Mouse (Mus musculus) limb, embryonic 10.5 days (tissue): ENCODE data around the gene Chuk. TPM values are rescaled to one million over a fixed set of nuclear protein-coding genes. Genes with fewer than 3 reads are reported as not detected.
"Not testable (repeated sequence)": the region's sequence is repeated elsewhere in the genome, so short reads cannot be mapped to it uniquely, and the experiment has no call there.

Experiments used
- DNase-seq: peaks from one replicate; pipeline ENCODE4 v3.0.0-alpha.2; 2017; ENCODE audit warnings: low spot score
- H3K27ac ChIP-seq: fragments of 300-500 bp; sonication (generic); 2 replicates; pipeline ENCODE4 v1.5.1; 2016; ENCODE audit warnings: mild to moderate bottlenecking
- H3K27me3 ChIP-seq: fragments of 300-500 bp; sonication (generic); 2 replicates; pipeline ENCODE4 v1.6.1; 2016; ENCODE audit warnings: low read depth, mild to moderate bottlenecking; ENCODE audit not compliant: poor library complexity, severe bottlenecking
- H3K36me3 ChIP-seq: fragments of 300-500 bp; sonication (generic); 2 replicates; pipeline ENCODE4 v1.6.1; 2016; ENCODE audit warnings: mild to moderate bottlenecking, moderate library complexity
- H3K4me1 ChIP-seq: fragments of 300-500 bp; sonication (generic); 2 replicates; pipeline ENCODE4 v1.6.1; 2016
- H3K4me3 ChIP-seq: fragments of 300-500 bp; sonication (generic); 2 replicates; pipeline ENCODE4 v1.5.1; 2016; ENCODE audit warnings: mild to moderate bottlenecking, moderate library complexity
- H3K9me3 ChIP-seq: fragments of 300-500 bp; sonication (generic); replicated peaks from 2 replicates; pipeline ENCODE4 v1.6.1; 2016; ENCODE audit warnings: mild to moderate bottlenecking
- WGBS: fragments of 180-500 bp; shearing (Covaris S2); methylation state at CpG from one replicate; pipeline ENCODE4 v1.1.7; 2016; 5-methylcytosine and 5-hydroxymethylcytosine counted together
- polyA plus RNA-seq: library from polyadenylated mRNA; unstranded; fragments of >200 nt; fragmentation: Nextera tagmentation; extraction: Ambion mirVana; gene quantifications from 2 replicates; pipeline ENCODE4 v1.2.1, GENCODE M21; 2016

Gene Chuk
- polyA plus RNA-seq, 1 experiment from 2014 or later: 48.2 TPM

DNA sequence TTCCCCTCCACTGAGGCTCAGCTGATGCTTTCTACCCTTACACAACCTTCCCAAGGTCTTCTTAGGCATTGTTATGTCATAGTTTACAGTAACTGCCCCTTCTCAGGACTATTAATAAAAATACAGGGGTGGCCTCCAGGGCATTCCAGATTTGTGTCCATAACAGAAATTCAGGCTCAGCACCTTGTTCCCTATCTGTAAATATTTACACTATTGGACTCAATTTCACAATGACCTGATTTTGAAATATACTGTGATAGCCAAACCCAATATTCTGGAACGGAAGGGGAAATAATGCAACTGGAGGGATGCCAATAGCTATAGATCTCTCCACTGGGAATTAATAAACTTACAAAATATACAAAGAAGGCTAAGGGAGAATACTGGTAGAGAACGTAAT lies 21.3 kb upstream of the Chuk start:
- H3K27me3 ChIP-seq: no peaks in the 10 kb centered on the region
- no peaks in the 10 kb centered on the region for H3K9me3 ChIP-seq
- no peaks in the 10 kb centered on the region for H3K4me1 ChIP-seq
- no peak overlapping the region for H3K27ac ChIP-seq
- H3K4me3 ChIP-seq: no peak overlapping the region
- 95% methylated on average over 2 of the region's 2 CpGs for WGBS
- no peak for DNase-seq
- peaks cover 90% of the 10 kb centered on the region for H3K36me3 ChIP-seq

DNA sequence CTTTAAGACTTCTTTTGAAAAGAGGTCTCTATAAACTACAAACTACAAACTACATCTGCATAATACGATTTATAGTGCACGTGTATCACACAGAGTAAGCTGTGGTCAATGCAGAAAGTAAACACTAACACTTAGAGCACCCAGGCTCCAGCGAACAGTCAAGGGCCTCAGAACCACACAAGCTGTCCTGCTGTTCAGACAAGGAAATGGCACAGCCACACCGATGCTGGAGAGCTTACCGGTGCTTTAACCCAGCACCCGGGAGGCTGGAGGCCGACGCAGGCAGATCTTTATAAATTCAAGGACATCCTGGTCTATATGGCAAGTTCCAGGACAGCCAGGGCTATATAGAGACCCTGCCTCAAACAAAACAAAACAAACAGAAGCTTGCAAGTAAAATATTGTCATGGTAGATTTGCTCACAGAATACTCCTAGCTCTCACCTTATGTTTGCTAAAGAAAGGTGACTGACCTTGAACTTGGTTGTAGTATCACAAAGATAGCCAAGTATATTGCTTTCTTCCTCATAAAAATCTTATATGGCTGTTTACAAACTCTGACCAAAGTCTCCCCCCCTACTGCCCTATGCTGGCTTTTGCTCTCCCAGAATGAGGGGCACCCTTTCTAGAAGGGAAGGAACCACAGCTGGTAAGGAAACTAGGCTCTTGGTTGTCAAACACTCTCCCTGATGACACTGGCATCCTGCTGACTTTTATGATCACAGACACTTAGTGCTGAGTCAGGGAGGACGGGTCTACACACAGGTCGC lies 20.6 kb upstream of the Chuk start:
- DNase-seq: no peak
- WGBS: 94% methylated on average over 10 of the region's 10 CpGs
- peaks cover 93% of the 10 kb centered on the region for H3K36me3 ChIP-seq
- H3K27me3 ChIP-seq: no peaks in the 10 kb centered on the region
- no peak overlapping the region for H3K27ac ChIP-seq
- no peaks in the 10 kb centered on the region for H3K4me1 ChIP-seq
- no peak overlapping the region for H3K4me3 ChIP-seq
- no peaks in the 10 kb centered on the region for H3K9me3 ChIP-seq

DNA sequence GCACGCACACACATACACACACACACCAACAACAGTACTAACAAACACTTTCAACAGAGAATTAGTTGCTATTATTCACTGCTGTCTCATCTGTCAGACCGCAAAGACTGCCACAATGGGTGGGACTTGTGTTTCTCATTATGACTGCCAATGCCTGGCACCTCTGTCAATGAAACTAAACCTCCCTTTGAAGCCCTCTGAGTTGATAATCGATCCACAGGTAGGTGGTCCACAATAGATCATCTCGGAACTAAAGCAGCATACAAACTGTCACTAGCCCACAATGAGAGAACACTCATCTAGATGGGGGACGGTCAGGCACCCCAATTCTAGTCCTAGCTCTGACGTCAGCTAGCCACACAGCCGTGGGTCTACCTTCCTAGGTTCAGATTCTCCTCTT lies 13.9 kb upstream of the Chuk start:
- H3K9me3 ChIP-seq: no peaks in the 10 kb centered on the region
- H3K4me3 ChIP-seq: no peak overlapping the region
- H3K36me3 ChIP-seq: peaks cover 97% of the 10 kb centered on the region
- H3K27me3 ChIP-seq: no peaks in the 10 kb centered on the region
- 92% methylated on average over 7 of the region's 7 CpGs for WGBS
- H3K27ac ChIP-seq: no peak overlapping the region
- H3K4me1 ChIP-seq: no peaks in the 10 kb centered on the region
- DNase-seq: no peak

DNA sequence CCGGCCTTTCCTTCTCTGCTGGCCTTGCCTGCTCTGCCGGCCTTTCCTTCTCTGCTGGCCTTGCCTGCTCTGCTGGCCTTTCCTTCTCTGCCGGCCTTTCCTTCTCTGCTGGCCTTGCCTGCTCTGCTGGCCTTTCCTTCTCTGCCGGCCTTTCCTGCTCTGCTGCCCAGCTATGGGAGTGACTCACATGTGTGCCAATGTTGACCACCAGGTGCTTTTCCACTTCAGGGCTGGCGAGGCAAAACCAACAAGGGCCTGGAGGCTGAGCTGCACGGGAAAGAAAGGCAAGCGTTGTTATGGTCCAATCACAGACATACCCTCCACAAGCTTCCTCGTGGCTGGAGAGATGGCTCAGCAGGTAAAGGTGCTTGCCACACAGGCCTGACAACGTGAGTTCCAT lies 13.4 kb upstream of the Chuk start:
- not testable (repeated sequence) for DNase-seq, H3K4me3 ChIP-seq, H3K27me3 ChIP-seq

DNA sequence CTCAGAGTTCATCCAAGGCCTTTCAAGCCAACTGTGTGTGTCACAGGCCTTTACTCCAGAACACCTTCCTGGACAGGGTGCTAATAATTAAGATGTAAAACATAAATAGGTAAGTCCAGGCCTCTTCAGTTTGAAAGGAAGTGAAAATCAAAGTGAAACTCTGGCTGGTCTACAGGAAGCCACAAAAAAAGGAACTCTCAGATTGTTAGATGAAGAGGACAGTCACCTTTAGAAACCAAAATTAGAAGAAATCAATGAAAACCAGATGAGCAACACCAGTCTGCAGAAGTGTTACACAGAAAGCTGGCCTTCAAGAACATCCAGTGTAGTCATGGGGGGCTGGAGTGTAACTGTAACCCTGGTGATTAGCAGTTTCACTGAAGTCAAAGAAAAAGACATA lies 10.5 kb upstream of the Chuk start:
- Histone ChIP-seq H3K4me3 (no peak overlapping the region), H3K27ac (no peak overlapping the region), H3K4me1 (no peaks in the 10 kb centered on the region), H3K27me3 (no peaks in the 10 kb centered on the region), H3K9me3 (no peaks in the 10 kb centered on the region), H3K36me3 (peaks cover 92% of the 10 kb centered on the region)
- DNase-seq: no peak

More for the DNA sequence above, 13.4 kb upstream of the Chuk start:
- H3K4me1 ChIP-seq, H3K27ac ChIP-seq, H3K9me3 ChIP-seq: not testable (repeated sequence)
- peaks cover 97% of the 10 kb centered on the region for H3K36me3 ChIP-seq
- 94% methylated on average over 9 of the region's 9 CpGs for WGBS

DNA sequence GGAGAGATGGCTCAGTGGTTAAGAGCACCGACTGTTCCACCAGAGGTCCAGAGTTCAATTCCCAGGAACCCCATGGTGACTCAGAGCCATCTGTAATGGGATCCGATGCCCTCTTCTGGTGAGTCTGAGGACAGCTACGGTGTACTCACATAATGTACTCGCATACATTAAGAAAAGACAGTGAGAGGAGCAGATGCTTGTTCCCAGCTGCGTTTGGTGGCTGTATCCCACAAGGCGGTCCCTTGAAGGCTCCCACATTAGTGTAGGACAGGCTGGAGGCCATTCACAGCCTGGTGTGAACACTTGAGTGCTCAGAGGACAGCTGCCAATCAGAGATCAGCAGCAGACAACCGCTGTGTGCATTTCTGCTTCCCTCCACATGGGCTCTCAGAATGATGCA lies 4.4 kb upstream of the Chuk start:
- WGBS: 69% methylated on average over 7 of the region's 7 CpGs
- no peaks in the 10 kb centered on the region for H3K9me3 ChIP-seq
- DNase-seq: no peak
- H3K4me1 ChIP-seq: peaks cover 7% of the 10 kb centered on the region
- peaks cover 71% of the 10 kb centered on the region for H3K36me3 ChIP-seq
- no peaks in the 10 kb centered on the region for H3K27me3 ChIP-seq
- H3K4me3 ChIP-seq: no peak overlapping the region
- H3K27ac ChIP-seq: no peak overlapping the region

DNA sequence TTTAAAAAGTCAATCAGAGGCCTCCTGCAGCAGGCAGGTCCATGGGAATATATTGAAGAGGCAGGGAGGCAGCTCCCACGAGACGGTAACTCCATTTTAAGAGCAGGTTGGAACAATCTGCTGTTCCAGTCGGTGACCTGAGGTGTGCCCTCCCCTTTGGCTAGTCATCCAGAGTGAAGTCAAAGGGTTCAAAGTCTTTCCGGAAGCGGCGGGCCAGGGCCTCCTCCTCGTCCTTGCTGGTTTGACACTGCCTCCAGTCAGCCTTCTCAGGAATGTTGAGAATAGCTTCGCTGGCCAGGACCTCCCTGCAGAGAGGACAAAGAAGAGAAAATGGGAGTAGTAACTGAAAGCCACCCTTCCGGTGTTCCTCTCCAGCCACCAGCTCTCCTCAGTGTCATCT lies 3.1 kb upstream of the Chuk start:
- WGBS: 93% methylated on average over 9 of the region's 9 CpGs
- H3K9me3 ChIP-seq: no peaks in the 10 kb centered on the region
- peaks cover 61% of the 10 kb centered on the region for H3K36me3 ChIP-seq
- H3K4me1 ChIP-seq: peaks cover 14% of the 10 kb centered on the region
- no peaks in the 10 kb centered on the region for H3K27me3 ChIP-seq
- DNase-seq: no peak
- no peak overlapping the region for H3K27ac ChIP-seq
- no peak overlapping the region for H3K4me3 ChIP-seq

DNA sequence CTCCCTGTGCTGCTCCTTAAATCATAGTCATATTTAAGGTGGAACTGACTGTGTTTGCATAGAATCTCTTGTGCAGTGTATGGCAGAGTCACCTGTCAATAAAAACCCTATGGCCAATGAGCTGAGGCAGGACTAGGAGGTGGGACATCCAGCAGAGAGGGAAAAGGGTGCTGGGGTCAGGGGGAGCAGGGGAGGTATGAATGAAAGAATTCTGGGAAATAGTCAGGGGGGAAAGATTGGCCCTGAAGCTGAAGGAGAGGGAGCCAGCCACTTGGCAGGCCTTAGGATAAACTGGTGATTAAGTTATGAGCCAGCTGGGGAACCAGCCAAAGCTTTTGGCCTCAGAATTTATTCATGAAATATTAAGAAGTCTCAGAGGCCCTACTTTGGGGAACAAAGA lies 1.7 kb upstream of the Chuk start:
- Histone ChIP-seq H3K4me3 (no peak overlapping the region), H3K4me1 (peaks cover 14% of the 10 kb centered on the region), H3K27ac (no peak overlapping the region), H3K36me3 (peaks cover 49% of the 10 kb centered on the region), H3K9me3 (no peaks in the 10 kb centered on the region), H3K27me3 (no peaks in the 10 kb centered on the region)
- DNase-seq: no peak

DNA sequence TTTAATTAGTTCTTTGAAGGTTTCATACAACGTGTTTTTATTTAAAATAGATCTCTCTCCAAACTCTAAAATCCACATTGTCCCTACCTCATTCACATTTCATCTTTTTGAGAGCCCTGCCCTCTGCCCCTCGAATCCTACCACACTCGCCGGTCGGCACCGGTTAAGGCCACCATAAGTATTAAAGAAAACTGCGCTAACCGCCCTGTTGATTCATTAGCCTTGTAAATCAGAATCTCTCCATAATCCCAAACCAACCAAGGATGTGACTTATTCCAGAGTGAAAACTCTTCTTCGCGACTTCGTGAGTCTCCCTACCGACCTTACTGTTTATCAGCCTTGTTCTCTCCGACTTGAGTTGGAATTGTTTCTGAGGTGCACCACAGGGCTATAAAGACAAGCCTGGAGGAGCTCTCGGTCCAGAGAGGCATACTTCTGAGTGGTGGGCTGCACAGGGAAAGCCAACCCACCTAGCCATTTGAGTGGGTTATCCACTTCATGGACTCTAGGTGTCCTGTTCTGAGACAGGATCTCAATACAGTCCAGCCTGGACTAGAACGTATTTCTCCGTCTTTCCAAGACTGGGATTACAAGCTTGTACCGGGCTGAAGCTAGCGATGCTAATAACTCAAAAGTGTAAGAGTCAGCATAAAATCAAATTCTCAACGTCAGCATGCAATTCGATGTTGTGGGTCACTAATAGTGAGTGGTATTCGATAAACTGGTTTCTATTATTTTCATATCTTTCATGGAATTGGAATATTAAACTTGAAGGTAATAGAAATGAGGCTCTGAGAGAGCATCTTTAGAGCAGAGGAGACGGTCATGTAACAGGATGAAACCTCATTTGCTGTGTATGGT lies 611 bp upstream of the Chuk start:
- H3K4me3 ChIP-seq: peak overlapping the region; percentile 99
- H3K27ac ChIP-seq: peak overlapping the region; percentile 94
- peaks cover 14% of the 10 kb centered on the region for H3K4me1 ChIP-seq
- no peaks in the 10 kb centered on the region for H3K9me3 ChIP-seq
- H3K36me3 ChIP-seq: peaks cover 40% of the 10 kb centered on the region
- WGBS: 30% methylated on average over 22 of the region's 22 CpGs
- H3K27me3 ChIP-seq: no peaks in the 10 kb centered on the region
- peak; percentile 47 for DNase-seq

DNA sequence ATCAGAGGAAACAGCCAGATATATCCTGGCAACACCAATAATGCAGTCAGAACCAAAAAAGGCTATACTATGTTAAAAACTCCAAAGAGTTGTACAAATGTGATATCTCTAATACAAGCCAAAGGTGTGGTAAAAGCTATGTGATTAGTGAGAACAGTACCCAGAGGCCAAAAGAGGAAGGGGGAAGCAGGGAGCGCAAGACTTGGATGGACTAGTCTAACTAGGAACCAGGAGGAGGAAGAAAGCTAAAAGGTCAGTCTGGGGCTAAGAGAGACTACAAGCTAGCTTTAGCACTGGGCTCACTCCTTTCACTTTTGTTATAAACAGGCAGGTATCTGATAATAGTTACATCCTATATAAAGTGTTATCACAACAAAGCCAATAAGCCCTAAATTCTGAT lies 2.9 kb downstream of the Chuk start:
- H3K9me3 ChIP-seq: no peaks in the 10 kb centered on the region
- no peaks in the 10 kb centered on the region for H3K27me3 ChIP-seq
- H3K4me3 ChIP-seq: no peak overlapping the region
- DNase-seq: no peak
- peaks cover 27% of the 10 kb centered on the region for H3K36me3 ChIP-seq
- H3K4me1 ChIP-seq: peaks cover 14% of the 10 kb centered on the region
- H3K27ac ChIP-seq: no peak overlapping the region
- WGBS: 90% methylated on average over 1 of the region's 1 CpGs

DNA sequence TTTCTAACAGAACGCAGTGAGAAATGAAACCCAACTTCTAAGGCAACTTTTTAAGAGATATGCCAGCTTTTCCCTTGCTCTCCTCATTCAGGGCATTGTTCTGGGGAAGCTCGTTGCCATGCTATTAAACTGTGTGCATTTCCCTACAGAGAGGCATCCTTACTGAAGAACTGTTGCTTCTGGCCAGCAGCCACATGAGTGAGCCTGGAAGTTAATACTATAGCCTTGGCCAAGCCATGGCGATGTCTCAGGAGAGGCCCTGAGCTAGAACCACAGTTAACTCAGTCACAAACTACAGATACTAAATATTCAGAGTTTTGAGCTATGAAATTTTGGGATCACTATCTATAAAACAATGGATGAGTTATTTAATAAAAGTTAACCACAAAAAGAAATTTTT lies 4.3 kb downstream of the Chuk start:
- Histone ChIP-seq H3K36me3 (peaks cover 32% of the 10 kb centered on the region), H3K27ac (no peak overlapping the region), H3K27me3 (no peaks in the 10 kb centered on the region), H3K4me3 (no peak overlapping the region), H3K9me3 (no peaks in the 10 kb centered on the region), H3K4me1 (peaks cover 12% of the 10 kb centered on the region)
- 93% methylated on average over 3 of the region's 3 CpGs for WGBS
- no peak for DNase-seq

DNA sequence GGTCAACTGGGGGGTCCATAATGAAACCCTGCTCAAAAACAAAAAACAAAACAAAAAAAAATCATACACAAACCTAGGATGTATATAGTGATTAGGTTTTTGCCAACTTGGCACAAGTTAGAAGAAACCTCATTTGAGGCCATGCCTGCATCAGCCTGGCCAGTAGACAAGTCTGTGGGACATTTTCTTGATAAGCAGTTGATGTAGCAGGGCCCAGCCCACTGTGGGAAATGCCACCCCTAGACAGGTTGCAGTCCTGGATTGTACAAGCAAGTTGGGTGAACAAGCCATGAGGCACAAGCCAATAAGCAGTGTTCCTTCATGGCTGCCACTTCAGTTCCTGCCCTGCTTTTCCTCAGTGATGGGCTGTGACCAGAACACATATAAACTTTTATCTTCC lies 6.4 kb downstream of the Chuk start:
- peaks cover 53% of the 10 kb centered on the region for H3K36me3 ChIP-seq

DNA sequence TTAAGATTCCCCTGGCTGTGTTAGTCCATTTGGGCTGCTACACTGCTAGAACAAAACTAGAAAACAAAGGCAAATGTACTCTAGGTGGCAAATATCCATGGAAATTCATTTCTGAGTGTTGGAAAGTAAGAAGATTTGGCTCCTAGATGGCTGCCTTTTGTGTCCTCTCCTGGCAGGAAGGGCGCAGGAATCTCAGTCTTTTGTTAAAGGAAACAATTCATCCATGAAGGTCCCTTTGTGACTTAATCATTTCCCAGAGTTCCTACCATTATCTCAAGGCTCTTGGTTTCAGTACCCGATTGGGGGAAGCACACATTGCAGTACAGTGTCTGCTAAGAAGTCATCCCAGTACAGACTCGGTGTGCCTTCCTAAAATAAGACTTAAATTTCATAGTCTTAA lies 21.0 kb downstream of the Chuk start:
- DNase-seq: no peak
- 89% methylated on average over 3 of the region's 3 CpGs for WGBS
- Histone ChIP-seq H3K9me3 (no peaks in the 10 kb centered on the region), H3K36me3 (peaks cover 83% of the 10 kb centered on the region), H3K27me3 (no peaks in the 10 kb centered on the region), H3K4me1 (no peaks in the 10 kb centered on the region), H3K4me3 (no peak overlapping the region), H3K27ac (no peak overlapping the region)

More for the DNA sequence above, 6.4 kb downstream of the Chuk start:
- Histone ChIP-seq H3K4me3 (no peak overlapping the region), H3K27me3 (no peaks in the 10 kb centered on the region), H3K9me3 (no peaks in the 10 kb centered on the region), H3K4me1 (no peaks in the 10 kb centered on the region), H3K27ac (no peak overlapping the region)
- DNase-seq: no peak
